Mouse (Mus musculus) adrenal gland, adult 10 weeks (tissue): Measurements from ENCODE around the gene Kcnv2. TPM values are rescaled to one million over a fixed set of nuclear protein-coding genes. Genes with fewer than 3 reads are reported as not detected.

Experiments
- polyA plus RNA-seq: library from polyadenylated mRNA; stranded (reverse); fragments of 350-450 nt; fragmentation: Illumina TruSeq; extraction: RNeasy Lipid Tissue Mini Kit (QIAGEN cat#74804); gene quantifications from one replicate; pipeline ENCODE4 v1.2.3, GENCODE M21; 2014; ENCODE audit warnings: low read depth, low replicate concordance

Gene Kcnv2
- polyA plus RNA-seq, result not detected

GRCm38 (mm10) chr19:27322281-27322680 lies at the start of gene Kcnv2:
Gene Kcnv2 (plus strand): TSS chr19:27322588.

Other genes starting within 250 kb of the Kcnv2 start
- gene Vldlr, start 106.1 kb upstream of the Kcnv2 start, polyA plus RNA-seq, result 43.1 TPM
- gene Pum3, start 107.2 kb downstream of the Kcnv2 start, polyA plus RNA-seq, result 167 TPM